Mouse (Mus musculus): Measurements from ENCODE around the gene Glrx2.

DNA sequence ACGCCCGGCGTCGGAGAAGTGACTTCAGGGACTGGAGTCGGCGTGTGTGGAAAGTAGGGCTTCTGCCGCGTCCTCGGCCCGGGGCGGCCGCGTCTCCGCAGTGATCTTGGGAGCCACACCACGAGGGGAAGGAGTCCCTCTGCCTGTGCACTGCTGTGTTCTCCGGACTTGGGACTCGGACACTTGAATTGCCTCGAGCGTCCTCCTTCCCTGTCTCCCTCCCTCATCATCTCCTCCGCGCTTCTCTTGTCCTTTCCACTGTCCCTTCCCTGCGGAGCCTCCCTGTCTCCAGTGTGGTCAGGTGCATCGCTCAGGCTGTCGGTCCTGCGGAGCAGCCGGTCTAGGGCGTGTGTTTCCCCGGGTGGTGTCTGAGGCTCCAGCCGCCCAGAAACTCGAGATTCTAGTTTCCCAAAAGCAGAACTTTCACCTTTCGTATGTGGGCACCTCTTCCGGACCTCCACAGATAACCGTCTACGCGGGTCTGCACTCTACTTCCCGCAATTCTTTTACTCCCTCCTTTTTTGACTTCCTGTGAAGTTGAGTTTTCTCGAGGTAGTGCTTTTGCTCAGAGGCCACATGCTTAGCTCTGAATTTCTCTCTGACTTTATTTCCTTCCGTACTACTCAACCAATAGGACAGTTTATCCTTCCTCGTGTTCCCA lies 61.5 kb downstream of the Glrx2 start:
- TF ChIP-seq CTCF (conservative IDR thresholded peaks at IDR 0.05; ENCODE audit: low read length) (no peak), NANOG (IDR thresholded peaks at IDR 0.05; ENCODE audit: borderline replicate concordance, low read length) (no peak), POU5F1 (IDR thresholded peaks at IDR 0.05; ENCODE audit: borderline replicate concordance, low read length) (no peak)
